Mouse (Mus musculus) urinary bladder, postnatal 14 days (tissue): ENCODE results near the gene S1pr2.
"Not testable (repeated sequence)": the region's sequence is repeated elsewhere in the genome, so short reads cannot be mapped to it uniquely, and the experiment has no call there.

Source experiments
- DNase-seq: peaks from one replicate; pipeline ENCODE4 v3.0.0; 2021; ENCODE audit warnings: low spot score

S1pr2 gene

GRCm38 (mm10) chr9:20976216-20976960 lies at the start of gene S1pr2:
TSS of gene S1pr2 (minus strand) at chr9:20976781.
- DNase-seq = peak; percentile 85

GRCm38 (mm10) chr9:21025258-21025810 lies 48.8 kb upstream of the S1pr2 start:
- DNase-seq = peak; percentile 70

- DNase-seq = no peak
These were observed 46.1 kb upstream of the S1pr2 start for GRCm38 (mm10) chr9:21022726-21023125.

GRCm38 (mm10) chr9:21022288-21022687 lies 45.7 kb upstream of the S1pr2 start:
- DNase-seq = no peak

GRCm38 (mm10) chr9:21021363-21021762 lies 44.8 kb upstream of the S1pr2 start:
- no peak for DNase-seq

- DNase-seq = no peak
These were observed 42.0 kb upstream of the S1pr2 start for GRCm38 (mm10) chr9:21018600-21018999.

- no peak for DNase-seq
These were observed 40.6 kb upstream of the S1pr2 start for GRCm38 (mm10) chr9:21017177-21017575.

- DNase-seq = no peak
These were observed 40.0 kb upstream of the S1pr2 start for GRCm38 (mm10) chr9:21016331-21017176.

- DNase-seq = peak; percentile 80
These were observed 39.1 kb upstream of the S1pr2 start, which contains the start of gene Icam1 for GRCm38 (mm10) chr9:21015571-21016130. TSS of gene Icam1 (plus strand) at chr9:21015985.

- DNase-seq = peak; percentile 75
These were observed 38.4 kb upstream of the S1pr2 start for GRCm38 (mm10) chr9:21014691-21015570.

GRCm38 (mm10) chr9:21012368-21012767 lies 35.8 kb upstream of the S1pr2 start:
- no peak for DNase-seq

- DNase-seq = peak; percentile 64
These were observed 35.3 kb upstream of the S1pr2 start for GRCm38 (mm10) chr9:21011846-21012312.

- not testable (repeated sequence) for DNase-seq
These were observed 34.5 kb upstream of the S1pr2 start for GRCm38 (mm10) chr9:21010939-21011541.

- peak; percentile 57 for DNase-seq
These were observed 33.8 kb upstream of the S1pr2 start for GRCm38 (mm10) chr9:21010362-21010761.

- DNase-seq = no peak
These were observed 31.4 kb upstream of the S1pr2 start for GRCm38 (mm10) chr9:21008007-21008406.

GRCm38 (mm10) chr9:21007313-21007952 lies 30.9 kb upstream of the S1pr2 start:
- no peak for DNase-seq

GRCm38 (mm10) chr9:21002627-21003551 lies 26.3 kb upstream of the S1pr2 start, which contains the start of gene Mrpl4:
TSS of gene Mrpl4 (plus strand) at chr9:21002738.
- peak; percentile 87 for DNase-seq

GRCm38 (mm10) chr9:21002270-21002626 lies 25.7 kb upstream of the S1pr2 start:
- DNase-seq = no peak

GRCm38 (mm10) chr9:21001651-21002200 lies 25.1 kb upstream of the S1pr2 start:
- no peak for DNase-seq
